Mouse (Mus musculus) natural killer cell, adult 2 months (primary cell): Measurements from ENCODE around the gene Chrm1.

Source experiments
- DNase-seq, 2 experiments: peaks; one replicate each; pipeline ENCODE4 v3.0.0; 2022; ENCODE audit warnings: low spot score in 2 of 2

Chrm1 gene

DNA sequence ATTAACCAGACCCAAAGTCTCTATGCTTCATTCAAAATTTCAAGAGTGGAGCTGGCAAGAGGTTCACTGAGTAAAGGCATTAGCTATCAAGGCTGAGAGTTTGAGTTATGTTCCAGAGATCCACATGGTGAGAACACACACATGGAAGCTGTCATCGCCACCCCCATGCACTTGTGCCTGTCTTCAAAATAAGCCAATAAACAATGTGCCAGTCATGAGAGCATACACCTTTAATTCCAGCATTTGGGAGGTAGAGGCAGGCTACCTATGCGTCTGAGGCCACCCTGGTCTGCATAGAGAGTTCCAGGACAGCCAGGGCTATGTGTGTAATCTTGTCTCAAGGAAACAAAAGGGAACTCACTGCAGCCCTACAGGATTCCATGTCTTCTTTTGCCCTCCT, 20.0 kb downstream of the Chrm1 start:
- no peak for DNase-seq

DNA sequence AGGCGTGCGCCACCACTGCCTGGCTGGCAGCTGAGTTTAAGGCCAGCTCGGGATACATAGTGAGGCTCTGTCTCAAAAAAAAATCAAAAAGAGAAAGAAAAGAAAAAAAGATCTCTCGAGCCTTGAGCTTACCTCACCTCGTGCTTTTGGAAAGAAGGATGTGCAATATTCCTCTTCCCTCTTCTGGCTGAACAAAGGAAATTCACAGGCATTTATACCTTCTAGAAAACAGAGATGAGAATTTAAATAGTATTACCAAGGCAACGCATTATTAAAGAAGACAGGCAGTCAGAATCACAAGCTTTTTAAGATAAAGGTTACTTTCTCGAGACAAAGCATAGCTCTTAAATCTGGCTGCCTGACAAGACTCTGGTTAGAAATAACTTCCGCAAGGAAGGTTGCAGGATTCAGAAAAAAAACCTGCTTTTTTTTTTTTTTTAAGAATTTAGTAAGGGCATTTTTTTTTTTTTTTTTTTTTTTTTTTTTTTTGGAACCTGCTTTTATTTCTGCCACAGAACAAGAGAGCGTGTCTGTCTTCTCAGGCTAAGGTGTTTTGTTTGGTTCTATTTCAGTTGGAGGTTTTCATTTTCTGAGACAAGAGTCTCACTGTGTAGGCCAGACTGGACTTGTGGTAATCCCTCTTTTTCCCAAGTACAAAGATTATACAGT, 28.4 kb downstream of the Chrm1 start:
- no peak for DNase-seq

DNA sequence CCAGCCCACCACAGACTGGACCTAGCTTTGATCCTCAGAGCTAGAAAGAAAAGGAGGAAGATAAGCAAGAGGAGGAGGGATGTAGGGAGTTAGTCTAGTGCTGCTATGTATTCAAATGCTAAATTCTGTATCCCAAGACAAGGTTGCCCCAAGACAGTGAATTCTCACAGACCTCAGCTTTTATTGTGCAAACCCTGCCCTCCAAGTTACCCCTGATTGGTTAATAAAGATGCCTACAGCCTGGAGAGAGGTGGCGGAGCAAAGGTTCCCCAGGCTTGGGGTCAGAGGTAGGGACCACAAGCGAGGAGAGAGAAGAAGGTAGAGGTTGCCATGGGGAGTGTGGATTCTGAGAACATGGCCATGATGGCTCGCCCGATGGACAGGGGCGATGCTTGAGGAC, 29.2 kb downstream of the Chrm1 start:
- DNase-seq = no peak

DNA sequence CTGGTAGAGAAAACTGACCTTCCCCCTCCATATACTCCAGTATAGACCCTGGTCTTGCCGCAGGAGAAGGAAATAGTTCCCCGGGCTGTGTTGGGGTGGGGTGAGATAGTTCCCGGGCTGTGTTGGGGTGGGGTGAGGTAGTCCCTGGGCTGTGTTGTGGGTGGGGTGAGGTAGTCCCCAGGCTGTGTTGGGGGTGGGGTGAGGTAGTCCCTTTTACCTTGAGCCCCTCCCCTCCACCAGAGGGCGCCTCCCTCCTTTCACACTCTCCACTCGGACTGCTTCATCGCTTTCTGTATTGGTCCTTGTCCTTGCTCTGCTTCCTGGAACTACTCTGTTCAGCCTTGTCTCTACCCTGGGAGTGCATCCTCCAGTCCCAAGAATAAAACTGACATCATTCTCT, 31.7 kb downstream of the Chrm1 start:
- peak in 1 of 2 experiments; percentile 66 for DNase-seq

DNA sequence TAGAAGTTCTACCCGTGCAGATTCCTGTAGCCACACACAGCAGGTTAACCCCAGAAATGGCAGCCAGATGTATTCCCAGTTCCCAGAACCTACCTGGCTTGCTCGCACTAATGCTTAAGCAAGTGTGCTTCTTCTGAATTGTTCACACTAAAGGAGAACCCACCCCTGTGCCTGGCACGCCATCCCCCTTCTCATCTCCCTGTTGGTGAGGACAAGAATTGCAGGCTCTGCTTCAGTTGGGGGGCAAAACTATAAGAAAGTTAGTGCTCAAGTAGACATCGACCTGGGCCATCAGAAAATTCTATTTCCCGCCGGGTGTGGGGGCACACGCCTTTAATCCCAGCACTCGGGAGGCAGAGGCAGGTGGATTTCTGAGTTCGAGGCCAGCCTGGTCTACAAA, 36.1 kb downstream of the Chrm1 start:
- DNase-seq = no peak

DNA sequence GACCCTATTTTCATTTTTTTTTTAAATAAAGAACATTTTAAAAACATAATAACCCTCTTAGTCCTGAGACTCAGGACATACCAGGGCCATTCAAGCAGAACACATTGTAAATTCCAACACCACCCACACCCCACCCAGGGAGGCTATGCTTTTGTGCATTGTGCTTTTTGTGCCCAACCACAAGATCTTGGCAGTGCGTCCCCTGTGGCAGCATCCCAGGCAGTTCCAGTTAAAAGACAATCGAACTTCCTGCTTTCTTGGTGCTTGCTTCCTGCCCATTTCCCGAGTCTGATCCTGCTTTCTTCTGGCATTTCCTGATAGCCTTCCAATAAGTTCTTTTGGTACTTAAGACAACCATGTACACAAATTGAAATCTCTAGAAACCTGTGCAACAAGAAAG, 38.9 kb downstream of the Chrm1 start:
- no peak for DNase-seq

DNA sequence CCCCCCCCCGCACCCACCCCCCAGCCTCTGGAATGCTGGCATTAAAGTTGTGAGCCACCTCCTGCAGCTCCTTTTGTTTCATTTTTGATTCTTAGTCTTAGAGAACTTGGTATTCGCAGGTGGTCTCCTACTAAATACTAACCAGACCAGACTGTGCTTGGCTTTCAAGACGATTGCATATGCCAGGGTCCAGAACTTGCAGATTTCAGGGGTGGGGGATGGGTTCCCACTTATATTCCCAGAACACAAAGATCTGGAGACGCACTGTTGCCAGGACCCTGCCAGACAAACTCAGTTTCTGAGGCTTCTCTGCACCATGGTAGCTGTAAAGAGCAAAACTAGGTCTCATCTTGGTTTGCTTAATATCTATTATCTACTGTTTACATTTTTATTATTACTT, 40.0 kb downstream of the Chrm1 start:
- no peak for DNase-seq

DNA sequence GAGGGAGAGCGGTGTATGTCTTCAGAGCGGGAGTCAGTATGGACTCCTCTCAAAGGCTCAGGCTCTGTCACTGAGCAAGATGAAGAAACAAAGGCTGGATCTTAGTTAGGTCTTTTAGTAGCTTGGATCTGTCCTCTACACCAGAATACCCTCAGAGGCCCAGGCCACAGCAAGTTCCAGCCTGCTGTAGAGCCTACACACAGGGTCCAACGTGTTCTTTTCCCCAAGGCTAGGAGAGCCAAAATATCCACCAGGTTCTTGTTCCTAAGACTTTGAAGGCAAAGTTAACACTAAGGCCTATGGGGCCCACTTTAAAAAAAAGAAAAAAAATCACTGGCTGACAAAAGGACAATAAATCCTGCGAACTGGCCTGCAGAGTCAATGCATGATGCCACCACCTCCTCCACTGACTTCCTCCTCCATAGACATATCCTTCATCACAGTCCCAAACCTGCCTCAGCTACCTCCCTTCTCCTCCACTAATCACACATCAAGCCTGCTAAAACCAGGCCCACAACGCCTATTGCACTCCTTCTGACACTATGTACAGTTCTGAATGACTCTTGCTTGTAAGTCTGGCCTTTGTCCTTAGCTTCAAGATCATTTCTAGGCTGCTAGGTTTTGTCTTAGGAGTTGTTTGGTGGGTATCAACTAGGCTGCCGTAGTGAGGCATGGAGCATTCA, 41.6 kb downstream of the Chrm1 start:
- no peak for DNase-seq

DNA sequence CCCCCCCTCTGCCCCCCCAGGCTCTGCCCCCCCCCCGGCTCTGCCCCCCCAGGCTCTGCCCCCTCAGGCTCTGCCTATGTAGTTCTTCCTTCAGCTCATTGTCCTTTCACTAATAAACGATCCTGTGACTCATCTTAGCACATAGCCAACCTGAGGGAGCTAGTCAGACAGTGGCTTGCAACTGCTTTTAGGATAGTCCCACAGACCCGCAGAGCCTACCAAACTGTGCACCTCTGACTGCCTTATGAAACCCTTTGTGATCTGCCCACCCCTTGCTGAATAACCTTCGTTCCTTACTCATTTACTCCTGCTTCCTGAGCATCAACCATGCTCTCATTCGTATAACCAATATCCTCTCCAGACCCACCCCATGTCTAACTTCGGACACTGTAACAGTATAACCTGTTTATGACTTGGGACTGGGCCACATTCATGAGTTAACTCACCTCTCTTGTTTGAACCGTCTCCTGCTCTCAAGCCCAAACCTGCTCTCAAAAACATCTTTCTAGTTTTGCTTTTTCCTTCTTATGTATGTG, 42.6 kb downstream of the Chrm1 start:
- no peak for DNase-seq

DNA sequence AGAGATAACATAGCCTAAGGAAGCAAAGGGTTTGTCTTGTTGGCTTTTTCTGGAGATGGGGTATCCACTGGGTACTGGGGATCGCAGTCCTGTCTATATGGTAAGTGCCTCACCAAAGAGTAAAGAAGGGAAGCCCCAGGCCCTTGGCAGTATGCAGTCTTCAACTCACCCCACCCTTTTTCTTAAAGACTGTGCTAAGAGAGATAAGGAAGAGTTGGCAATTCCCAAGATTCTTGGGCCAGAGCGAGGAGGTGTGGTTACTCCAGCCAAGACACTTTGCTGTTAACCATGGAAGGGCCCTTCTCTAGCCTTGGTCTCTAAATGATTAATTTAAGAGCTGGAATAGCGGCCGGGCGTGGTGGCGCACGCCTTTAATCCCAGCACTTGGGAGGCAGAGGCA, 43.3 kb downstream of the Chrm1 start:
- no peak for DNase-seq

DNA sequence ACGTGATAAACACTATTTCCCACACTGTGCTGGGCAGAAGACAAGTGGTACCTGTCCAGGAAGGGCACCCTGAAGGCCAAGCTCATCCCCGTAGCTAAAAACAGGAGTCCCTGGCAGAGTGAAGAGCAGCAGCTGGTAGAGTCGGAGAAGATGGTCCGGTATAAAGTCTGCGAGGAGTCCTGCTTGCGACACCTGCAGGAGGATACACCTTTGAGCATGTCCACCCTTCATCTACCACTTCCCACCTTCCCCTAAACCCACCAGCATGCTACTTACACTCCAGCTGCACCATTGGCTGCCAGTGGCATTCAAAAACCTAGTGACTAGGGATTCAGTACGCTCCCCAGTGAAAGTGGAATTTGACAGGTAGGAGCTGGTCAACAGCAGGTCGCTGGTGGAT, 45.4 kb downstream of the Chrm1 start:
- no peak for DNase-seq

DNA sequence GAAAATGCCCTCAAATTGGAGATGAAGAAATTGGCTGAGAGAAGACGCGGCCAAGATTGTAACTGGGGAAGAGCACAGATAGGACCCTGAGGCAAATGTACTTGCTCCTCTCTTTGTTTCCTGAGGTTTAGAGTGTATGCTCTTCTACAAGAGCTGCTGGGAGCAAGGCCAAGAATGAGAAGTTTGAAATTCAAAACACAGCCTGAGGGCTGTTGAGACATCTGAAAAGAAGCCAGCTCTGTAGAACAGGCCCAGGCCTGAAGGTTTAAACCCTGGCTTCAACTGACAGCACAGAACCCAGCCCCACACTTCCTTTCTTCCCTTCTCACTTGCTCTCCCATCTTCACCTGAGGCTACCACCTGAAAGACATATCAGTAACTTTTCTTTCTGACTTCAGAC, 46.5 kb downstream of the Chrm1 start:
- no peak for DNase-seq

DNA sequence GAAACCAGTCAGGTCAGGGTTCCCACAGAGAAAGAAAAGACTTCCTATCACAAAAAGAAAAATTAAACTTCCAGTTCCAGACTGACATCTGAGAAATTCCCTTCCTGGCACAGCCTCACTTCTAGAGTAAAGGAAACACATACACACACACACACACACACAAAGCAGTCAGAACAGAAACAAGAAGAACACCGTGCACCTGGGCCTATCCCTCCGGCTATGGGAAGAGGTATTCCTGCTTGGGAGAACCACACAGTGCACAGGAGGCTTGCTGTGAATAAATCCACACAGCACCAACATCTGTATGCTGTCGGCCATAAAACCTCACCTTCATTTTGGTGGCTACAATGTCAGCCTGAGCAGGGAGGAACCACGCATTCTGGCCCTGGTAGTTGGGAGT, 47.9 kb downstream of the Chrm1 start:
- DNase-seq = no peak

DNA sequence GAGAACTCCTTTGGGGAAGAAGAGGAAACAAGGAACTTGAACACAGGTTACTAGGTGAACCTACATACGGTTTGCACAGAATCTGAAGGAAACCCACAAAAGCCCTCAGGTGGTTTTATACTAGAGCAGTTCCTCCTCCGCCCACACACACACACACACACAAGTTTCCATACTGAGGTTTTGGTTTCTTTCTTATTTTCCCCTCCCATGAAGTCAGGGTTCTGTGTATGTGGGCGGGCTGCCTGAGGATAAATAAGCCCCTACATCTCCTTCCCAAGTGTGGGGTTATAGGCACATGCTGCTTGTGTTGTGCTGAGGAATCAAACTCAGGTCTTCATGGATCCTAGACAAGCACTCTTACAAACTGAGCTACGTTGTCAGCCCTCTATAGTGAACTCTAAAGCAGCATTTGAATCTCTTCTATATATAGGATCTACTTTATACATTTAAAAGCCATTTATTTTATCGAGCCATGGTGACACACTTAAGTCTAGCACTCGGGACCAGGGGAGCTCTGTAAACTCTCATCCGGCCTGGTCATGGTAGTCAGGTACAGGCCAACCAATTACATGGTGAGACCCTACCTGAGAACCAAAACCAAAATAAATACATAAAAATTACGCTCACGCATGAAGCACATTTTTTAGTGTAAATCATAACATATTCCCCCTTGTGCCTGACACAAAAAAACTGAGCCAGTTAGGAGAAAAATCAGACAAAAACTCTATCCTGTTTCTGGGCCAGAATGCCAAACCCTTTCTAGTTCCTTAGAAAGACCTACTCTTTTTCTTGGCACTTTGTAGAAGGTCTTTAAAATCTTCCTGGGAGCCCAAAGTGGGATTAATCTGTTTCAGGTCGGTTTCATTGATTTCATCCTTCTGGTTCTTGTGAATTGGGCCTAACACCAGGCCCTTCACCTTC, 48.6 kb downstream of the Chrm1 start:
- peak; percentile 53 to 67 for DNase-seq

DNA sequence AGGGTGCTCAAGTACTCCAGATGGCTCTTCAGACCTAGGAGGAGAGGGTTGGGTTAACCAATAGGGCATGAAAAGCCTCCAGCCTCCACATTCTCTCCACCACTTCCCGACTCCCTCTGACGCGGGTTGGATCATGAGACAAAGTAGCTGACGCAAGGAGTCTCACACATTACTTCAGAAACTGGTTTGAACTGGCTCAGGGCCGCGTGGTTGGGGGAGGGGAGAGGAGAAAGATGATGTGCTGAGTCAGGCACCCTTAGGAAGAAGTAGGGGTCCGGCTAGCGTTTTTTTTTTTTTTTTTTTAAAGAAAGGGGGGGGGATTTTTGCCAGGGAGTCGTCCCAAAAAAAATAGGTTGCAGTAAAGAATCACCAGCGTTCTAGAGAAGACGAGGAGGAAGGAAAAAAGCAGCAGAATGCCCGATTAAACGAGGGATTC, 49.3 kb downstream of the Chrm1 start:
- peak; percentile 90 for DNase-seq

DNA sequence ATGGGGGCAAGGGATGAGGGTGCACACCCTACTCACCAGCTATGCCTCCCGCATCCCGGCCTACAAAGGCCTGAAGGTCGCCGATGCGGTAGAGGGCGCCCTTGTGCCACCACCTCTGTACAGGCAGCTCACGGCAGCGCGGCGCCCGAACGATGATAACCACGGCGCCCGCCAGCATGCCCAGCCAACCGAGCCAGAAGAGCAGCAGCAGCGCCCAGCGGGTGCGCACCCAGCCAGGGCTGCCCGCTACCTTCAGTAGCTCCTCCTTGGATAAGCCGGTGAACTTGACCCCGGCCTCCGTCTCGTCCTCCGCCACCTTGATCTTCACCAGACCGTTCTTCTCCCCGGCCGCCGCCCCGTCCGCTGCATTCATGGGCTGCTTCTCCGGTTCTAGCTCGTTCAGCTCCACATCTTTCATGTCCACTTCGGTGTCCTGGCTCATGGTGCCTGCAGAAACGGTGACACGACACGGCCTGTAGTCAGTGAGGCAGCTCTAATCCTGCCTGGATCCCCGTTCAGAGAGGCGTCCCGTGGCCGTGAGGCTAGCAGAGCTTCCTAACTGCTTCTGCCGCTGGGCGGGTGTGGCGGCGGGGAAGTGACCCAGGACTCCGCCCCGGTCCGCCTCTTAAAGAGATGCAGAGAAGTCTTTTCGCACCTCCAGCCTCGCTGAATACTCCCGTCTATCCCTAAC, 49.9 kb downstream of the Chrm1 start:
- peak; percentile 87 to 92 for DNase-seq

DNA sequence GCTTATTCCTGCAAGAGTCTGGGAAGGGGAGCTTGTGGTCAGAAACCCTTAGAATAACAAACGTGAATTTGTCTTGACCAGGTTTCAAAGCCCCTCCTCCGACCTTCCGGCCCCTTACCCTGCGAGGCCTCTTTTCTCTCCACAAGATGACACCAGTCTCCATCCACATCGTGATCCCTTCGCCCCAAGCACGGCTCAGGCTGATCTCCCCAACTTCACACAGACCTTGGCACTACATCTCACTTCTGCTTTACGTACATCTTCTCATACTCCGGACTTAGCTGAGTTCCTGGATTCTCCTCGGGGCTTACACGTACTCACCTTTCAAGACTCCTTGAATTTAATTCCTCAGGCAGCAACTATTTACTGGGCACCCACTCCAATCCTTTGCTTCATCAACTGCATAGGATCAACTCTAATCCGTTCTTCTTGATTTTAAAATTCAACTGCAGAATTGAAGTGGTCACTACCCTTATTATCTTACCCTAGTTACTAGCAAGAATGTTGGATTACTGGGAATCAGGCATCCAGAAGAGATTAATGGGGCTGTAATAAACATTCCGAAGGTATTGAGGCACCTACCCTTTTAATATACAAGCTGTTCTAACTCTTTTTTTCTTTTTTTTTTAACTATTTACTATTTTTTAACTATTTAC, 50.5 kb downstream of the Chrm1 start:
- DNase-seq = no peak

DNA sequence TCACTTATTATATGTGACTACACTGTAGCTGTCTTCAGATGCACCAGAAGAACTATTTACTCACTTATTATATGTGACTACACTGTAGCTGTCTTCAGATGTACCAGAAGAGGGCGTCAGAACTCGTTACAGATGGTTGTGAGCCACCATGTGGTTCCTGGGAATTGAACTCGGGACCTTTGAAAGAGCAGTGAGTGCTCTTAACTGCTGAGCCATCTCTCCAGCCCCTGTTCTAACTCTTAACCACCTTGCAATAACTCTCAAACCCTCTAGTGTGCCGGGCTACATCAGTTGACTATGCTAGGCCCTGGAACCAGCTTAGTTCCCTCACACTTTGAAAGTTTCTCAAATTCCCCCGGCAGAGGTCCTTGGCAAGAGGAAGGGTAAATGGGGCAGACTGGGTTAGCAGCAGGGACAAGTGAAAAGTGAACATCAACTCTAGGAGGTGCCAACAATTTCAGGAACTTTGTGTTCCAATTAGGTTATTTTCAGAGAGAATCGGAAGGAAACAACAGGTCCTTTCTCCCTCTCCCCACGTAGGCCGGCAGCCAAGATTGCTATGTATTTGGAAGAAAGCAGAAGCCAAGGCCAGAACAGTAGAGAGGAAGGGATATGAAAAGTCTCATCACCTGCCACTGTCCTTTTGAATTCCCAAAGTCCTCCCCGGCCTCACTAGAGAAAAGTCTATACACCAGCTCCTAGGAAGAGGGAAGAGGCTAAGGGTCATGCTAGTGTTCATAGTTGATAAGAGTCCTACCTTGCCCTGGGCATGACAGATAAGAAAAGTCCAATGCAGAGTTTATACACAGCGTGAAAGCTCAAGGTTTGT, 51.3 kb downstream of the Chrm1 start:
- DNase-seq = no peak

DNA sequence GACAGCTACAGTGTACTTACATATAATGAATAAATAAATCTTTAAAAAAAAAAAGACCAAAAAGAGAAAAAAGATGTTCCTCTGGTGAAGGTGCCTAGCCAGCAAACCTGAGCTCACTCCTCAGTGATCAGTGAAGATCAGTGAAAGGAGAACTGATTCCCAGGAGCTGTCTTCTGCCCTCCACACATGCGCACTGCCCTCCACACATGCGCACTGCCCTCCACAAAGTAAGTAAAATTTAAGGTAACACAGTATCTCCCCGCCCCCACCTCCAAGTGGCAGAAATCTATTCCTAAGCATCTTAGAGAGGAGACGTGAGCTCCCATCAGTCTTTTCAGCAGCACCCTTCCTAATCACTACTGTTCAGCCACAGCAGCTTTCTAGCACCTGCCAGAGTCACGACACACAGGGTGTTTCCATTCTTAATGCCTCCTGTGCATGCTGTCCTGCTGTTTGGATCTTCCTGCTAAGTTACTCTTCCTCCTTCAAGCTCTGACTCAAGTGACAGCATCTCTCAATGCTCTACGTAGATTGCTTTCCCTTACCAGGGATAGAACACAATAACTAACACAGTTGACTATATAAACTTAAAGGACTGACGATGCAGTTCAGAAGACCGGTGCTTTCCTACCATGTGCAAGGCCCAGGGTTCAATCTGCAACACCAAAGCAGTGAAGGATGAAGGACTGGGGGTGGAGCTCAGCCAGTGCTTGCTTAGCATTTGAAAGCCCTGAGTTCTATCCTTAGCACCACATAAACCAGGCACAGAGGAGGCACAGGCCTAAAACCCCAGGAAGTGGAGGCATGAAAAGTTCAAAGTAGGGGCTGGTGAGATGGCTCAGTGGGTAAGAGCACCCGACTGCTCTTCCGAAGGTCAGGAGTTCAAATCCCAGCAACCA, 52.5 kb downstream of the Chrm1 start:
- DNase-seq = no peak
